In the genomic region with DNA sequence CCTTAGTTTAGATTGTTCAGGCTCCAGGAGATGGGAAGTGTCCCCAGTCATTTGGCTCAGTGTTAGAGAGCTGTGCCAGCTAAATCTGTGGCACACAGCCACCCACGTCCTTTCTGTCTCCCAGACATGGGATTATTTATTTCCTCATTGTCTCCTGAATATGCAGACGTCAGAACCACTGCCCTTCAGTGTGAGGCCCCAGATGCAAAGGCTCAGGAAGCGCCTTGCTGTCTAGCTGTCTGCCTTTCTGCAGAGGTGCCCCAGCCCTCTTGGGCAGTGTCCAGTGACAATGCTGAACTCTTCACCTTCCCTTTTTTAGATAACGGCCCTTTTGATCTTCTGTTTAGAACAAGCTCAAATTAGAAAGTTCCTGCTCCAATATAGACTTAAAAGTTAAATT, we compare ENCODE assay signal across 7 mouse cellular contexts.
DNase-seq lines count a peak whose midpoint lies in the region; ATAC-seq and TF ChIP-seq lines count a peak whose summit lies in the region.

No protein-coding gene starts in this region.

- no peak overlapping the region for H3K4me3 ChIP-seq in heart, postnatal 0 days (ENCODE audit: low read depth, low read length)

- TF ChIP-seq EP300 in heart, postnatal 0 days (IDR thresholded peaks at IDR 0.05; ENCODE audit: low read depth), result no peak

- H3K9ac ChIP-seq in heart, postnatal 0 days (replicated peaks; ENCODE audit: low read depth, low read length), result no peak overlapping the region

- no peaks in the 10 kb centered on the region for H3K36me3 ChIP-seq in heart, postnatal 0 days (replicated peaks; ENCODE audit: control insufficient read depth, insufficient read depth, low read length)

- no peaks in the 10 kb centered on the region for H3K9me3 ChIP-seq in heart, postnatal 0 days (replicated peaks; ENCODE audit: control insufficient read depth, low read length)

- H3K27me3 ChIP-seq in heart, postnatal 0 days (ENCODE audit: control insufficient read depth, insufficient read depth, low read length), result no peaks in the 10 kb centered on the region

- 6% methylated on average over 4 of the region's 4 CpGs for WGBS in heart, postnatal 0 days

- peaks cover 15% of the 10 kb centered on the region; the same call in 1 of the 2 replicates for H3K4me1 ChIP-seq in heart, postnatal 0 days (ENCODE audit: control insufficient read depth, insufficient read depth)

- H3K4me2 ChIP-seq in heart, postnatal 0 days (ENCODE audit: low read depth, low read length), result no peak overlapping the region; the same call in 1 of the 2 replicates

- H3K27ac ChIP-seq in heart, postnatal 0 days (ENCODE audit: low read depth), result no peak overlapping the region

- peak; percentile 12 for DNase-seq in 416B (ENCODE audit: low read depth)
- peak; percentile 53 for DNase-seq in Muller cell, postnatal 12 days (ENCODE audit: inconsistent ontology term)
- DNase-seq in heart, postnatal 0 days (ENCODE audit: low spot score), result no peak
- peak; percentile 56 for DNase-seq in layer of hippocampus, adult 9-10 months (ENCODE audit: low spot score)
- DNase-seq in lung, postnatal 4 days, result peak; percentile 69 to 90
- DNase-seq in thymus, adult 18-20 months, result no peak
- no peak for DNase-seq in urinary bladder, postnatal 10 days (ENCODE audit: low spot score)

- ATAC-seq in heart, postnatal 0 days (ENCODE audit: insufficient read depth, low read depth), result peak; percentile 55

- TF ChIP-seq CTCF in heart, postnatal 0 days (IDR thresholded peaks at IDR 0.05; ENCODE audit: low read depth), result no peak

Comparison
In these comparisons a context has a peak if more than half of its experiments do, and no peak if none do; other contexts are left out.
1. DNase-seq: peak in 416B (single experiment), Muller cell, postnatal 12 days (single experiment), layer of hippocampus, adult 9-10 months (single experiment) and lung, postnatal 4 days (2 of 2); none in heart, postnatal 0 days (single experiment), thymus, adult 18-20 months (0 of 2) and urinary bladder, postnatal 10 days (single experiment).